In genomic region chr12:26099176-26099575, GRCm38 (mm10) we compare ENCODE assay signal across 22 mouse cellular contexts.
A peak's percentile ranks its signal among the peaks of the same experiment; 100 is the strongest.
DNase-seq lines count a peak whose midpoint lies in the region; ATAC-seq and TF ChIP-seq lines count a peak whose summit lies in the region.
"Had no signal": no experiment of that assay in that cellular context is flagged by ENCODE, and none has a peak within 500 bp of the region (broad histone marks: within the 10 kb centered on the region; RNA-seq: fewer than 3 reads in every experiment).

No protein-coding gene starts in this region.

- H3K27me3 ChIP-seq in stomach, postnatal 0 days (ENCODE audit: control insufficient read depth, insufficient read depth, low read length) = no peaks in the 10 kb centered on the region
- H3K27me3 ChIP-seq: embryonic facial prominence, embryonic 12.5 days; embryonic facial prominence, embryonic 15.5 days; hindbrain, embryonic 12.5 days; hindbrain, embryonic 15.5 days had no signal

- no peaks in the 10 kb centered on the region for H3K4me1 ChIP-seq in stomach, postnatal 0 days (replicated peaks; ENCODE audit: control insufficient read depth, insufficient read depth)
- H3K4me1 ChIP-seq: embryonic facial prominence, embryonic 12.5 days; embryonic facial prominence, embryonic 15.5 days; hindbrain, embryonic 12.5 days; hindbrain, embryonic 15.5 days had no signal

- peak overlapping the region; percentile 53; the same call in 1 of the 2 replicates for H3K27ac ChIP-seq in left cerebral cortex, adult 2 months
- no peak overlapping the region for H3K27ac ChIP-seq in stomach, postnatal 0 days (replicated peaks)
- H3K27ac ChIP-seq: embryonic facial prominence, embryonic 12.5 days; embryonic facial prominence, embryonic 15.5 days; heart, adult 2 months; hindbrain, embryonic 12.5 days; hindbrain, embryonic 15.5 days had no signal

- H3K4me2 ChIP-seq in stomach, postnatal 0 days (replicated peaks; ENCODE audit: low read depth) = no peak overlapping the region
- H3K4me2 ChIP-seq: embryonic facial prominence, embryonic 12.5 days; embryonic facial prominence, embryonic 15.5 days; heart, embryonic 11.5 days; hindbrain, embryonic 12.5 days; hindbrain, embryonic 15.5 days had no signal

- TF ChIP-seq EP300 in stomach, postnatal 0 days (optimal IDR thresholded peaks at IDR 0.05) = no peak

- intact Hi-C loops in left cerebral cortex, adult 2 months (cut with DNase I) = no loop called here
- intact Hi-C loops in left cerebral cortex, postnatal 14 days (cut with DNase I) = no loop called here

- no peak for ATAC-seq in stomach, postnatal 0 days (ENCODE audit: low FRiP score, low TSS enrichment)
- ATAC-seq: CD4-positive, CD25-positive, alpha-beta regulatory T cell, adult 4 months; forebrain, embryonic 14.5 days; forebrain, postnatal 0 days had no signal

- no peak overlapping the region for H3K4me3 ChIP-seq in left cerebral cortex, adult 2 months
- H3K4me3 ChIP-seq in stomach, postnatal 0 days (ENCODE audit: low read depth, low read length) = no peak overlapping the region
- H3K4me3 ChIP-seq: embryonic facial prominence, embryonic 12.5 days; embryonic facial prominence, embryonic 15.5 days; heart, adult 2 months; hindbrain, embryonic 12.5 days; hindbrain, embryonic 15.5 days had no signal

- WGBS in stomach, postnatal 0 days = 75% methylated on average over 5 of the region's 5 CpGs

- no peak for TF ChIP-seq CTCF in left cerebral cortex, adult 2 months (IDR thresholded peaks at IDR 0.05)
- no peak for TF ChIP-seq CTCF in stomach, postnatal 0 days (IDR thresholded peaks at IDR 0.05; ENCODE audit: low read depth)

- peak; percentile 57 for DNase-seq in frontal cortex, adult 2 months (ENCODE audit: extremely low spot score in 1 of 2, low spot score in 1 of 2)
- DNase-seq in frontal cortex, postnatal 10 days (ENCODE audit: low spot score in 2 of 2) = no peak
- peak in 1 of 2 experiments; percentile 11 for DNase-seq in left cerebral cortex, adult 2 months (ENCODE audit: extremely low spot score in 1 of 2, low spot score in 2 of 2)
- DNase-seq in left cerebral cortex, postnatal 14 days (ENCODE audit: low spot score in 2 of 2) = no peak
- peak; percentile 74 for DNase-seq in right cerebral cortex, adult 18-20 months
- no peak for DNase-seq in right cerebral cortex, postnatal 4 days
- DNase-seq in stomach, postnatal 0 days (ENCODE audit: low spot score) = no peak
- DNase-seq: adrenal gland, adult 2 months; adrenal gland, postnatal 14 days; cerebellum, adult 11-12 months; cerebellum, adult 9-10 months; cerebellum, postnatal 25 days; forebrain, postnatal 0 days; gastrocnemius, postnatal 25 days; heart, adult 2 months had no signal

- H3K9me3 ChIP-seq in stomach, postnatal 0 days (ENCODE audit: control insufficient read depth, low read length) = no peaks in the 10 kb centered on the region
- H3K9me3 ChIP-seq: embryonic facial prominence, embryonic 12.5 days; embryonic facial prominence, embryonic 15.5 days; hindbrain, embryonic 12.5 days; hindbrain, embryonic 15.5 days had no signal

- H3K36me3 ChIP-seq in stomach, postnatal 0 days (ENCODE audit: control insufficient read depth, insufficient read depth, low read length) = no peaks in the 10 kb centered on the region
- H3K36me3 ChIP-seq: embryonic facial prominence, embryonic 12.5 days; embryonic facial prominence, embryonic 15.5 days; hindbrain, embryonic 12.5 days; hindbrain, embryonic 15.5 days had no signal

- H3K9ac ChIP-seq in stomach, postnatal 0 days (ENCODE audit: low read length) = no peak overlapping the region
- H3K9ac ChIP-seq: embryonic facial prominence, embryonic 12.5 days; embryonic facial prominence, embryonic 15.5 days; forebrain, postnatal 0 days; hindbrain, embryonic 12.5 days; hindbrain, embryonic 15.5 days had no signal

Comparison
In these comparisons a context has a peak if more than half of its experiments do, and no peak if none do; other contexts are left out.
1. DNase-seq: peak in frontal cortex, adult 2 months (2 of 2) and right cerebral cortex, adult 18-20 months (single experiment); none in frontal cortex, postnatal 10 days (0 of 2), left cerebral cortex, postnatal 14 days (0 of 2), right cerebral cortex, postnatal 4 days (single experiment) and stomach, postnatal 0 days (single experiment).